Mouse (Mus musculus) embryonic facial prominence, embryonic 12.5 days (tissue): ENCODE data around the gene Fgf13. TPM values are rescaled to one million over a fixed set of nuclear protein-coding genes. Genes with fewer than 3 reads are reported as not detected.

Experiments
- ATAC-seq: fragments of 200-750 bp; cut with Nextera tagmentation; 2 replicates; pipeline ENCODE4 v1.8.0; 2017; ENCODE audit not compliant: insufficient number of reproducible peaks, insufficient read depth, low FRiP score, low TSS enrichment
- H3K27ac ChIP-seq: fragments of 300-500 bp; sonication (generic); 2 replicates; pipeline ENCODE4 v1.5.1; 2016; ENCODE audit warnings: mild to moderate bottlenecking
- H3K27me3 ChIP-seq: fragments of 300-500 bp; sonication (generic); 2 replicates; pipeline ENCODE4 v1.6.1; 2016; ENCODE audit warnings: mild to moderate bottlenecking, moderate library complexity
- H3K36me3 ChIP-seq: fragments of 300-500 bp; sonication (generic); 2 replicates; pipeline ENCODE4 v1.6.1; 2016; ENCODE audit warnings: mild to moderate bottlenecking
- H3K4me1 ChIP-seq: fragments of 300-500 bp; sonication (generic); 2 replicates; pipeline ENCODE4 v1.6.1; 2016
- H3K4me2 ChIP-seq: fragments of 300-500 bp; sonication (generic); replicated peaks from 2 replicates; pipeline ENCODE4 v1.6.1; 2016; ENCODE audit warnings: mild to moderate bottlenecking, moderate library complexity
- H3K4me3 ChIP-seq: fragments of 300-500 bp; sonication (generic); 2 replicates; pipeline ENCODE4 v1.5.1; 2016; ENCODE audit warnings: mild to moderate bottlenecking
- H3K9ac ChIP-seq: fragments of 300-500 bp; sonication (generic); 2 replicates; pipeline ENCODE4 v1.6.1; 2016; ENCODE audit warnings: mild to moderate bottlenecking, moderate library complexity
- H3K9me3 ChIP-seq: fragments of 300-500 bp; sonication (generic); 2 replicates; pipeline ENCODE4 v1.6.1; 2016; ENCODE audit warnings: mild to moderate bottlenecking, moderate library complexity
- WGBS: fragments of 180-500 bp; shearing (Covaris S2); methylation state at CpG from one replicate; pipeline ENCODE4 v1.1.7; 2016; 5-methylcytosine and 5-hydroxymethylcytosine counted together
- polyA plus RNA-seq: library from polyadenylated mRNA; unstranded; fragments of >200 nt; fragmentation: Nextera tagmentation; extraction: Ambion mirVana; gene quantifications from 2 replicates; pipeline ENCODE4 v1.2.1, GENCODE M21; 2016

Gene Fgf13
- 37.6 and 39.2 TPM in 2 replicates for polyA plus RNA-seq

DNA sequence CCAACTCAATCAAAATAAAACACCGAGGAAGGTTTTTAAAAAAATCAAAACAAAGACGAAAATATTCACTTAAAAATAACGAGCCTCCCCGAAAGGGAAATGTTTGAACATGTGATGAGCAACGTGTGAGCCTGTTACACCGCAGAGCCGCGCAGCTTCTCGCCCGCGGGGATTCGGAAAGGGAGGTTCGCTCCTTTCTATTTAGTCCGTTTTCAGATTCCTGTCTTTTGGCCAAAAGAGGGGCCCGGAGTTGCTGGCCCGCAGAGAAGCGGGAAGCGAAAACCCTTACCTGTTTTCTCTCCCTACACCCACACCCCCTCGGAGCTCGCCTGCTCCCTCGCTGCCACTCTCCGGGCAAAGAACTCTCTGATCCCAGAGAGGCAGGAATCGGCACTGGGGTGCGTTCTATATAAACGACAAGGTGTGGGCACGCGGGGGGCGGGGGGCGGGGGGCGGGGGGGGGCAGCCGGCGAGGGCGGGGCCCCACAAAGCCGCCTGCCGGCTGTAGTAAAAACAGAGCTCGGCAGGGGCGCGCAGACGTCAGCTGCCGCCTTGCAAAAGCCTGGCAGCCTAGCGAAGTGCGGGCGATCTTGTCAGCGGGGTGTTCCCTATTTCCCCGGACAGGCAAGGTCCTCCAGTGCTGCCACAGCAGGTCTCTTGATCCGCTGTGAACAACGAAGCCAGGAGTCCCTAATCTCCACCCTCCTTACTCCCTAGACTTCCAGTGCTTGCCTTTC lies at the start of gene Fgf13:
Gene Fgf13, minus strand, starts transcription at position 377 of the 737 bp plus-strand sequence.
- 17% methylated on average over 47 of the region's 47 CpGs for WGBS
- Histone ChIP-seq H3K27ac (peak within 1 kb of the TSS; percentile 23; the same call in 1 of the 2 replicates), H3K36me3 (no peaks in the 10 kb centered on the region), H3K4me1 (no peaks in the 10 kb centered on the region), H3K27me3 (peaks cover 19% of the 10 kb centered on the region; the same call in 1 of the 2 replicates), H3K9me3 (no peaks in the 10 kb centered on the region), H3K4me3 (peak within 1 kb of the TSS; percentile 44), H3K9ac (peak within 1 kb of the TSS; percentile 48; the same call in 1 of the 2 replicates), H3K4me2 (peak within 1 kb of the TSS; percentile 57)
- ATAC-seq, result 0 out of 2 replicates have a peak, but pooled peaks have one; percentile 13

DNA sequence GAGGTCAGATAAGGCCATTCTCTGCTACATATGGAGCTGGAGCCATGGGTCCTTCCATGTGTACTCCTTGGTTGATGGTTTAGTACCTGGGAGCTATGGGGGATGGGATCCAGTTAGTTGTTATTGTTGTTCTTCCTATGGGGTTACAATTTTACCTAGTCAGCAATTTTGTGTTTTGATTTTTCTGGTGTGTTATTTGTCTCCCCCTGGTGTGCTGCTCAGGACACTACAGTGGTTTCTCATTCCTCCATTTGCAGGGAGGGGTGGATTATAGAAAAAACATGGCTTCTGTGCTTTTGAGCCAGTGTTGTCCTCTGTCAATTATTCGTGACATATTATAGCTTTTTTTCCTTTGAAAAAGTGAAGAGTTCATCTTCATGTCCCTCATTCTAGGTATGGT lies 38.7 kb upstream of the Fgf13 start:
- no peak for ATAC-seq
- no peak overlapping the region for H3K9ac ChIP-seq
- no peak overlapping the region for H3K4me2 ChIP-seq
- H3K36me3 ChIP-seq, result no peaks in the 10 kb centered on the region
- no peak overlapping the region for H3K27ac ChIP-seq
- no peaks in the 10 kb centered on the region for H3K9me3 ChIP-seq
- no peaks in the 10 kb centered on the region for H3K4me1 ChIP-seq
- WGBS, result 71% methylated on average over 1 of the region's 1 CpGs
- no peak overlapping the region for H3K4me3 ChIP-seq
- no peaks in the 10 kb centered on the region for H3K27me3 ChIP-seq

DNA sequence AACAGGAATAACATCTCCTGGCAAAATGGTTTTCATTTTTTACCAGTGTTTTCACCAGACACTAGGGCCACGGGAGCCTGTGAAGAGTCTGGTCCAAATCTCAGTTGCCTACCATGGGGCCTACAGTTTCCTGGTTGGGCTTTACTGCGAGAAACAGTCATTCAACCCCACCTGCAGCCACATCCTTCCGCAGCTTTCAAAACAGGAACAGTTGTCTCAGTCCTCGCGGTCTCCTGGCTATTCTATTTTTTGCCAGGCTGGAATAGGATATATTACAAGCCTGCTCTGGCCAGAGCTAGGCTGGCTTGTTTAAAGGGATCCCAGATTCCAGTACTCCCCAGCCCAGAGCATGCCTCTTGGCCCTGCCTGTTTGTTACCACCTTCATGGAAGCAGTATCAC lies 21.2 kb upstream of the Fgf13 start:
- Histone ChIP-seq H3K4me3 (no peak overlapping the region), H3K27ac (no peak overlapping the region), H3K27me3 (no peaks in the 10 kb centered on the region), H3K9me3 (no peaks in the 10 kb centered on the region), H3K9ac (no peak overlapping the region), H3K4me2 (no peak overlapping the region), H3K4me1 (no peaks in the 10 kb centered on the region), H3K36me3 (no peaks in the 10 kb centered on the region)
- 28% methylated on average over 5 of the region's 5 CpGs for WGBS
- ATAC-seq, result no peak

DNA sequence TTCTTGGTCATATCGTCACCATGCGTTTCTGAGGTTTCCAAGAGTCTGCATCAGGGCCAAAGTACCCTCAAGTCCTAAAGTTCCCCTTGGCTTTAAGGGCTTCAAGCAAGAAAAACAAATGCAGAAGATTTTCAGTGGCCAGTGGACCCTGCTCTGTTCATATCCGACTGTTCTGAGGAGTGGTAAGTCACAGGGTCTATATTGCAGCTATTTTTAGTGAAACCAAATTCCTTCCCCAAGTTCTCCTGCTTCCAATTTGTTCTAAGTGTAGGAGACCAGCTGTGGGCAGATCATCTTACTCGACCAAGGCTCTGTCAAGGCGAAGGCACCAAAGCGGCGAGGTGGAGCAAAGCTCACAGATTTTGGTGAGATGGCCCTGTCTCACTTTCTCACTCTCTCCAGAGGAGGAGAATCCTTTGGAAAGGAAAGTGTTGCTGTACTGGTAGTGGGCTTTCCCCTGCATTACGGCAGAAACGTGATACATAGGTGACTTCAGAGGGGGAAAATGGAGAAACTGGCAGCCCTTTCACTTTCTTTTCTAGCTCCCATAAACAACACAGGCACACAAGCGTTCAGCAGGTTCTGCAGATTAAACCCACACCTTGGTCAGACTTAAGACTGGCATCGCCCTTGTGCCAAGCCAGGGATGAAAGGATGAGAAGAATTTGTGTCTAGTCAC lies 17.8 kb upstream of the Fgf13 start:
- no peaks in the 10 kb centered on the region for H3K27me3 ChIP-seq
- H3K27ac ChIP-seq, result no peak overlapping the region
- no peaks in the 10 kb centered on the region for H3K4me1 ChIP-seq
- H3K36me3 ChIP-seq, result no peaks in the 10 kb centered on the region
- H3K4me3 ChIP-seq, result no peak overlapping the region
- H3K9ac ChIP-seq, result no peak overlapping the region
- no peak overlapping the region for H3K4me2 ChIP-seq
- WGBS, result 57% methylated on average over 11 of the region's 11 CpGs
- ATAC-seq, result no peak
- H3K9me3 ChIP-seq, result no peaks in the 10 kb centered on the region

DNA sequence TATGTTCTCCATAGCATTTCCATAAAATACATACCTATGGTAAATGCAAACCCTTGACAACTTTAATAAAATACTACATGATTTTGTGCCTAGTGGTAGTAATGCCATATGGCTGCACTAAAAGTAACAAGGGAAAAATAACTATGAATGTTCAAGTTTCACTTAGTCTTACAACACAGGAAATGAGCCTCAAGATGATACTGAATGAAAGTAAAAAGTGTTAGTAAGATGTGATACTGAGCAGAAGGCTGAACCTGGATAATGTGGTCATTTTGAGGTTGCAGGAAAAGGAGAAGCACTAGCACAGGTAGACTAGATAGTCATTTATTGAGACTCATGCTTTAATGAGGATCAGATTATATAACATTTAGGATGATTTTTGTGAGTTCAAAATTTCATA lies 16.2 kb upstream of the Fgf13 start:
- no peaks in the 10 kb centered on the region for H3K36me3 ChIP-seq
- H3K27me3 ChIP-seq, result no peaks in the 10 kb centered on the region
- H3K9me3 ChIP-seq, result no peaks in the 10 kb centered on the region
- no peak for ATAC-seq
- no peak overlapping the region for H3K4me3 ChIP-seq
- H3K27ac ChIP-seq, result no peak overlapping the region
- no peaks in the 10 kb centered on the region for H3K4me1 ChIP-seq
- no peak overlapping the region for H3K4me2 ChIP-seq
- no peak overlapping the region for H3K9ac ChIP-seq

DNA sequence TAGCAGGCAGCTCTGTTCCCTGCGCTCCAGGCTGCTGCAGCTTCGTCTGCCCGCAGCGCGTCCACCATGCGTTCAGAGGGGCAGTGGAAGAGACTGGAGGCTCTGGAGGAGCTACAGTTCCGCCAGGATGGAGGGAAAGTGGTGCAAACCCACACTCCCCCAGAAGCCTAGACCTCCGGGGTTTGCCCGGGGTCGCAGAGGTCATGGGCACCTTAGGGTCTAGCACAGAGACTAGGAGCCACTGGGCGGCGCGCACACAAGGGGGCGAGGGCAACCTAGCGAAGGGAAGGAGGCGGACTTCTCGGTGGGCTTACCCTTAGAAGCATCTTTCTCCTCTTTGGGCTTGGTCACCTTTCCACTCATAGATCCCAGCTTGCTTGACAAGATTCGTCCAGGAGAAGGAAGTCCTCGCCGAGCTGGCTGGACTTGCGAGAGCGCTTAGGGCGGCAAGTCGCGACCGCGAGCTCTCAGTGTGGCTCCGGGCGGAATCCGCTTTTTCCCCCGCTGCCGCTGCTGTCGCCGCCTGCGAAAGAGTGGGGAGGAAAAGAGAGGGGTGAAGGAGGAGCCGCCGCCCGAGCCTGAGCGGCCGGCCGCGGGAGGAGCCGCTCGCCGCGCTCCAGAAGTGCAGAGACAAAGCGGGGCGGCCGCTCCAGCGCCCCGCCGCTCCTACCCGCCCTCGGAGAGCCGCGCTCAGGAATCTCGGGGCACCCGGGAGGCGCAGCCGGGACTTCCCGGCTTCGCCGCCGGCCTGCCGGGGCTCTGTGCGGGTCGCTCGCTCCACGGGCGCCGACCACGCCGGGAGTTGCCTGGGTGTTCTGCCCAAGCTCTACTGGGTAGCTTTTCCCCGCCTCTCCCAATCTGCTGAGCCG lies 811 bp downstream of the Fgf13 start:
- ATAC-seq, result peak; percentile 52
- Histone ChIP-seq H3K4me1 (no peaks in the 10 kb centered on the region), H3K9me3 (no peaks in the 10 kb centered on the region), H3K9ac (peak overlapping the region; percentile 48), H3K36me3 (no peaks in the 10 kb centered on the region), H3K27me3 (peaks cover 19% of the 10 kb centered on the region; the same call in 1 of the 2 replicates), H3K4me2 (peak overlapping the region; percentile 57), H3K4me3 (peak overlapping the region; percentile 44), H3K27ac (peak overlapping the region; percentile 23; the same call in 1 of the 2 replicates)
- WGBS, result 19% methylated on average over 61 of the region's 75 CpGs

DNA sequence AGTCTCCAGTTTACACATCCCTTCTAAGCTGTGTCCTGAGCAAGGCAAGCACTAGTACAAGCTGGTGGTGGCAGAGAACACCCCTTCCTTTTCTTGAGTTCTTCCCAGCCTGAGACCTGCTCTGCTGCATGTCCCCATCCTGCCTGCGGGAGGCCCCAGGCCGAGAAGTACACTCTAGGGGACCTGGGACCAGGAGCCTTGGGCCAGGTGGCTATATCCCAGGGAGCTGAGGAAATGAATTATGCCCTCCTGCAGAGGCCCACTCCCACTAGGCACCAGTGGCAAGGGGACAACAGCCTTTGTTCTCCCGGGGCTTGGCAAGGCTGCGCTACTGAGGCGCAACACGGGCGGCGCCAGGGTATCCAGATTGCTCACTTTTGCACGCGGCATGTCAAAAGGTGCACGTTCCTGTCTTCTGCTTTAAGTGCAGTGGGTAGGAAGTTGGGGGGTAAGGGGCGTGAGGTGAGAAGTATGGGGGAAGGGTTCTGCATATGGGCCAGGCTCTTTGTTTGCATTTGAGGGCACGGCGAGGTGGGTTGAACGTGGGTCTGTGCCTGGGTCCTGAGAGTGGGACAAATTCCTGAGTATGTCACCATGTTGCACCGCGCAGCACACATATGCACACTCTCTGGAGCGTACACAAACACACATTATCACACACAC lies 1.7 kb downstream of the Fgf13 start:
- Histone ChIP-seq H3K4me2 (peak overlapping the region; percentile 57), H3K4me3 (peak overlapping the region; percentile 44), H3K36me3 (no peaks in the 10 kb centered on the region), H3K9me3 (no peaks in the 10 kb centered on the region), H3K27me3 (peaks cover 19% of the 10 kb centered on the region; the same call in 1 of the 2 replicates), H3K9ac (no peak overlapping the region), H3K27ac (no peak overlapping the region), H3K4me1 (no peaks in the 10 kb centered on the region)
- 25% methylated on average over 18 of the region's 18 CpGs for WGBS
- peak; percentile 43; the same call in 1 of the 2 replicates for ATAC-seq

DNA sequence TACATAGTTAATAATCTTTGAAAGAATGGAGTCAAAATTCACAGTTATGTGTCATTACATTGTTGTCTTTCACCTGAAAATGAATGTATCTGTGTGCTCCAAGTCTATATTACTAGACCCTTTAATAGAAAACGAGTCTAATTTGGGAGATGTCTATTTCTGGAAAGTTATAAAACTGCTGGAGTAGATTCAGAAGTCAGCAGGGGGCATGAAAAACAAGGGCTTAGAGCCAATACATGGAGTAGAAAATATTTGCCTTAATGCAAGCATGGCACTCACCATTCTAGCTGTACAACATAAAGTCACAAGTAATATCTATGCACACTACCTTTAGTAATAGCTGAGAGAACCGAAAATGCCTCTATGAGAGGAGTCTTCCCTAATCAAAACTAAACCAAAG lies 19.9 kb downstream of the Fgf13 start:
- H3K27ac ChIP-seq, result no peak overlapping the region

DNA sequence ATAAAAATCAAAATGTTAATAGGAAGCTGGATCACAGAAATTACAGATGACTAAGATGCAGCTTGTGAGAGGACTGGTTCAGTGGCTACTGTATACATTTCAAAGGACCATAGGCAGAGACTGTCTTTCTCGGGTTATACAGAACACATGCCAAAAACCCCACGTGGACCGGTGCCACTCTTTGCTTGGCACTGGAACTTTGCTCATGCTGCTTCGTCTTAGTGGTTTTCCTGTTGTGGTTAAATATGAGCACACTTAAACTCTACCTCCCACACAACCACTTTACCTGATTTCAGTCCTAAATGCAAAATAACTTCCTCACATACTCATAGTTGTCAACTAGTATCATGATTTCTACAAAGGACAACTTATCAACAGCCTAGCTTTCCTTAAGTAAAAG lies 59.6 kb downstream of the Fgf13 start:
- 76% methylated on average over 4 of the region's 4 CpGs for WGBS
- no peaks in the 10 kb centered on the region for H3K27me3 ChIP-seq
- no peak overlapping the region for H3K4me3 ChIP-seq
- no peaks in the 10 kb centered on the region for H3K36me3 ChIP-seq
- no peak overlapping the region for H3K27ac ChIP-seq
- no peak overlapping the region for H3K4me2 ChIP-seq
- no peaks in the 10 kb centered on the region for H3K4me1 ChIP-seq
- ATAC-seq, result no peak
- H3K9ac ChIP-seq, result no peak overlapping the region
- no peaks in the 10 kb centered on the region for H3K9me3 ChIP-seq

More for the DNA sequence above, 19.9 kb downstream of the Fgf13 start:
- Histone ChIP-seq H3K4me2 (no peak overlapping the region), H3K9ac (no peak overlapping the region), H3K36me3 (no peaks in the 10 kb centered on the region), H3K9me3 (no peaks in the 10 kb centered on the region), H3K4me3 (no peak overlapping the region), H3K4me1 (no peaks in the 10 kb centered on the region), H3K27me3 (no peaks in the 10 kb centered on the region)
- 71% methylated on average over 2 of the region's 2 CpGs for WGBS
- ATAC-seq, result no peak

DNA sequence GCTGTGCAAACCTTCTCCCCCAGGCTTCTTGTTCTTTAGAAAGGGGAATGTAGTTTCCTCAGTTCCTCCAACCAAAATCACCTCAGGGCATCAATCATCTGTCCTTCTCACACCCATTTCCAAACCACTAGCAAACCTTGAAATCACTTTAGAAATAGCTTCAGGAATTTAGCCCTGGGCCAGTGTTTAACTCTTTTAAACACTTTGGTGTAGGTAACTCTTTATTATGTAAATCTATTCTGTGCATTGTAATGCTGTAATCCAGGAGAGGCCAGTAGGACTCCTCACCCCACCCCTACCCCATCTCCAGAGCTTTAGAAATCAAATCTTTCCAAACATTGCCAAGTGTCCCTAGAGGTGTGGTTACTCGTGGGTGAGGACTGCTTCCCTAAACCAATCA lies 74.5 kb downstream of the Fgf13 start:
- 59% methylated on average over 1 of the region's 1 CpGs for WGBS
- no peak overlapping the region for H3K27ac ChIP-seq
- no peaks in the 10 kb centered on the region for H3K4me1 ChIP-seq
- no peaks in the 10 kb centered on the region for H3K9me3 ChIP-seq
- no peak overlapping the region for H3K4me2 ChIP-seq
- no peak overlapping the region for H3K9ac ChIP-seq
- no peaks in the 10 kb centered on the region for H3K27me3 ChIP-seq
- H3K36me3 ChIP-seq, result no peaks in the 10 kb centered on the region
- no peak for ATAC-seq
- H3K4me3 ChIP-seq, result no peak overlapping the region

DNA sequence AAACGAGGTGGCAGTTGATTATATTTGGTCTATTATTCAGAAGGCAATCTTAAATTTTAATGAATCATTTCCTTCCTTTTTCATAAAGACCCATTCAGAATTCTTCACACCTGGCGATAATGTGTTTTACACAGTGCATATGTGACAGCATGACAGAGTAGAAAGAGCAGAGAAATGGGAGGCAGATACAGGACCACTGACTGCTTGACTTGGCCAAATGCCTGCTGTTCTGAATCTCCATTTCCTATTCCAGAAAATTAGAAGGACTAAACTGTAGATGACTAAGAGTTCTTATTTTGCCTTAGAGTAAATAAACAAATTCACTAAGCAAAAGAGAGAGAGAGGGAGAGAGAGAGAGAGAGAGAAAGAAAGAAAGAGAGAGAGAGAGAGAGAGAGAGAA lies 82.4 kb downstream of the Fgf13 start:
- Histone ChIP-seq H3K9ac (no peak overlapping the region), H3K27ac (no peak overlapping the region), H3K4me1 (no peaks in the 10 kb centered on the region), H3K36me3 (no peaks in the 10 kb centered on the region), H3K27me3 (no peaks in the 10 kb centered on the region), H3K4me2 (no peak overlapping the region), H3K4me3 (no peak overlapping the region), H3K9me3 (no peaks in the 10 kb centered on the region)
- ATAC-seq, result no peak
- 53% methylated on average over 2 of the region's 2 CpGs for WGBS
